Mouse (Mus musculus): Measurements from ENCODE around the gene Fkbp14.

Fkbp14 gene

GRCm38 (mm10) chr6:54543646-54544045 is 53.5 kb downstream of the Fkbp14 start:
- DNase-seq: no peak

GRCm38 (mm10) chr6:54542836-54543235 is 54.3 kb downstream of the Fkbp14 start:
- no peak for DNase-seq

GRCm38 (mm10) chr6:54540252-54540887 is 56.7 kb downstream of the Fkbp14 start:
- no peak for DNase-seq

- DNase-seq: no peak
These were observed 57.7 kb downstream of the Fkbp14 start for GRCm38 (mm10) chr6:54539396-54539795.

GRCm38 (mm10) chr6:54538773-54539173 is 58.3 kb downstream of the Fkbp14 start:
- no peak for DNase-seq

- no peak for DNase-seq
These were observed 60.1 kb downstream of the Fkbp14 start for GRCm38 (mm10) chr6:54537053-54537452.

GRCm38 (mm10) chr6:54535485-54535884 is 61.6 kb downstream of the Fkbp14 start:
- no peak for DNase-seq

- peak; percentile 22 for DNase-seq
These were observed 66.0 kb downstream of the Fkbp14 start for GRCm38 (mm10) chr6:54531048-54531481.

GRCm38 (mm10) chr6:54530182-54530581 is 66.9 kb downstream of the Fkbp14 start:
- DNase-seq: no peak

- DNase-seq: no peak
These were observed 68.4 kb downstream of the Fkbp14 start for GRCm38 (mm10) chr6:54528666-54529065.
